ENCODE assay signal across 8 mouse cellular contexts in genomic region chr9:65578801-65579249, GRCm38 (mm10). TPM values are rescaled to one million over a fixed set of nuclear protein-coding genes. Genes with fewer than 3 reads are reported as not detected.
A peak's percentile ranks its signal among the peaks of the same experiment; 100 is the strongest.
DNase-seq lines count a peak whose midpoint lies in the region; ATAC-seq and TF ChIP-seq lines count a peak whose summit lies in the region.

No protein-coding gene starts in this region.

- TF ChIP-seq CTCF in left cerebral cortex, adult 2 months (IDR thresholded peaks at IDR 0.05): no peak
- TF ChIP-seq CTCF in intestine, postnatal 0 days (IDR thresholded peaks at IDR 0.05; ENCODE audit: low read depth): no peak
- no peak for TF ChIP-seq CTCF in lung, embryonic 14.5 days (IDR thresholded peaks at IDR 0.05; ENCODE audit: low read depth)
- TF ChIP-seq CTCF in olfactory bulb, adult 2 months (IDR thresholded peaks at IDR 0.05; ENCODE audit: insufficient read depth, low read depth, low read length): no peak

- no peaks in the 10 kb centered on the region for H3K9me3 ChIP-seq in intestine, postnatal 0 days (ENCODE audit: control insufficient read depth)
- H3K9me3 ChIP-seq in lung, embryonic 14.5 days (ENCODE audit: low read depth, low read length): no peaks in the 10 kb centered on the region

- H3K4me3 ChIP-seq in left cerebral cortex, adult 2 months: peak overlapping the region; percentile 66
- H3K4me3 ChIP-seq in intestine, postnatal 0 days (ENCODE audit: low read depth, low read length): peak overlapping the region; percentile 54
- peak overlapping the region; percentile 70 for H3K4me3 ChIP-seq in lung, embryonic 14.5 days (ENCODE audit: low read depth, low read length)
- H3K4me3 ChIP-seq in olfactory bulb, adult 2 months (ENCODE audit: insufficient read depth, low read depth, low read length): peak overlapping the region; percentile 66; the same call in 1 of the 2 replicates

- 53% methylated on average over 9 of the region's 9 CpGs for WGBS in intestine, postnatal 0 days
- 25% methylated on average over 9 of the region's 9 CpGs for WGBS in lung, embryonic 14.5 days
- WGBS in olfactory bulb, adult 2 months: 64% methylated on average over 9 of the region's 9 CpGs

- no peaks in the 10 kb centered on the region for H3K36me3 ChIP-seq in intestine, postnatal 0 days (ENCODE audit: control insufficient read depth, insufficient read depth)
- no peaks in the 10 kb centered on the region for H3K36me3 ChIP-seq in lung, embryonic 14.5 days (ENCODE audit: insufficient read depth)

- peak overlapping the region; percentile 77 for H3K4me2 ChIP-seq in intestine, postnatal 0 days (replicated peaks; ENCODE audit: low read depth)
- peak overlapping the region; percentile 74 for H3K4me2 ChIP-seq in lung, embryonic 14.5 days

- no peak for DNase-seq in left cerebral cortex, adult 2 months (ENCODE audit: extremely low spot score in 1 of 2, low spot score in 2 of 2)
- DNase-seq in left cerebral cortex, postnatal 14 days (ENCODE audit: low spot score in 2 of 2): no peak
- DNase-seq in heart, adult 11 months: peak; percentile 99
- peak; percentile 64 for DNase-seq in lung, embryonic 14.5 days
- no peak for DNase-seq in ovary, postnatal 36 days (ENCODE audit: low spot score)
- no peak for DNase-seq in left cerebral cortex, adult 9 months (ENCODE audit: low spot score in 2 of 2)

- H3K4me1 ChIP-seq in intestine, postnatal 0 days (replicated peaks; ENCODE audit: control insufficient read depth, insufficient read depth, low read length): peaks cover 15% of the 10 kb centered on the region
- H3K4me1 ChIP-seq in lung, embryonic 14.5 days (ENCODE audit: insufficient read depth): peaks cover 36% of the 10 kb centered on the region
- peaks cover 13% of the 10 kb centered on the region; the same call in 1 of the 2 replicates for H3K4me1 ChIP-seq in olfactory bulb, adult 2 months (ENCODE audit: control insufficient read depth, insufficient read depth, low read length)

- H3K9ac ChIP-seq in intestine, postnatal 0 days (ENCODE audit: low read depth, low read length): 0 out of 2 replicates have a peak overlapping the region, but pooled peaks have one; percentile 55
- peak overlapping the region; percentile 63 for H3K9ac ChIP-seq in lung, embryonic 14.5 days

- TF ChIP-seq POLR2A in olfactory bulb, adult 2 months (IDR thresholded peaks at IDR 0.05; ENCODE audit: insufficient read depth, low read depth, low read length): no peak

- no peaks in the 10 kb centered on the region for H3K27me3 ChIP-seq in intestine, postnatal 0 days (replicated peaks; ENCODE audit: control insufficient read depth, insufficient read depth, low read length)
- no peaks in the 10 kb centered on the region for H3K27me3 ChIP-seq in lung, embryonic 14.5 days (ENCODE audit: insufficient read depth, low read length)

- intact Hi-C loops in left cerebral cortex, adult 2 months (cut with DNase I): no loop called here
- intact Hi-C loops in left cerebral cortex, postnatal 14 days (cut with DNase I): no loop called here

- no peak for ATAC-seq in intestine, postnatal 0 days
- ATAC-seq in lung, embryonic 14.5 days (ENCODE audit: insufficient read depth): no peak

- peak overlapping the region; percentile 47 for H3K27ac ChIP-seq in left cerebral cortex, adult 2 months
- H3K27ac ChIP-seq in intestine, postnatal 0 days (ENCODE audit: low read depth, low read length): 0 out of 2 replicates have a peak overlapping the region, but pooled peaks have one; percentile 78
- H3K27ac ChIP-seq in lung, embryonic 14.5 days (ENCODE audit: low read depth): no peak overlapping the region; the same call in 1 of the 2 replicates
- H3K27ac ChIP-seq in olfactory bulb, adult 2 months (ENCODE audit: insufficient read depth, low read depth, low read length): no peak overlapping the region

RNA-seq across cellular contexts. Expression of gene Plekho2, which starts 1.0 kb away (rescaled TPM):
- total RNA-seq in left cerebral cortex, adult 2 months (2021): 10 to 100 TPM; 13.3 to 15.1 TPM
- total RNA-seq in left cerebral cortex, postnatal 14 days (2021): 1 to 10 TPM; 6.5 to 9.6 TPM
- polyA plus RNA-seq in intestine, postnatal 0 days (2015; fragmentation: Nextera tagmentation; extraction: Ambion mirVana): 6.6 and 6.7 TPM in 2 replicates
- 20.9 and 21.8 TPM in 2 replicates for polyA plus RNA-seq in lung, embryonic 14.5 days (2014; fragmentation: Nextera tagmentation; extraction: Ambion mirVana)
- not detected in 2 replicates for polyA plus RNA-seq in olfactory bulb, adult 2 months (2012; ENCODE audit: insufficient read depth, insufficient read length, low replicate concordance, missing spikeins)

RNA-seq across cellular contexts. Expression of gene Pif1, which starts 8.1 kb away (rescaled TPM):
- under 1 TPM; 0.20 to 0.28 TPM for total RNA-seq in left cerebral cortex, adult 2 months (2021)
- under 1 TPM; 0.42 to 0.82 TPM for total RNA-seq in left cerebral cortex, postnatal 14 days (2021)
- polyA plus RNA-seq in intestine, postnatal 0 days (2015; fragmentation: Nextera tagmentation; extraction: Ambion mirVana): 1.2 and 1.8 TPM in 2 replicates
- 16.1 and 18.4 TPM in 2 replicates for polyA plus RNA-seq in lung, embryonic 14.5 days (2014; fragmentation: Nextera tagmentation; extraction: Ambion mirVana)
- polyA plus RNA-seq in olfactory bulb, adult 2 months (2012; ENCODE audit: insufficient read depth, insufficient read length, low replicate concordance, missing spikeins): not detected in 2 replicates

RNA-seq across cellular contexts. Expression of gene Rbpms2, which starts 50.6 kb away (rescaled TPM):
- 1 to 10 TPM; 2.2 to 3.2 TPM for total RNA-seq in left cerebral cortex, adult 2 months (2021)
- total RNA-seq in left cerebral cortex, postnatal 14 days (2021): 1 to 10 TPM; 1.8 to 2.3 TPM
- polyA plus RNA-seq in intestine, postnatal 0 days (2015; fragmentation: Nextera tagmentation; extraction: Ambion mirVana): 21.4 and 22.1 TPM in 2 replicates
- 20.3 and 25.3 TPM in 2 replicates for polyA plus RNA-seq in lung, embryonic 14.5 days (2014; fragmentation: Nextera tagmentation; extraction: Ambion mirVana)
- not detected in 2 replicates for polyA plus RNA-seq in olfactory bulb, adult 2 months (2012; ENCODE audit: insufficient read depth, insufficient read length, low replicate concordance, missing spikeins)

RNA-seq across cellular contexts. Expression of gene Ankdd1a, which starts 58.8 kb away (rescaled TPM):
- total RNA-seq in left cerebral cortex, adult 2 months (2021): 1 to 10 TPM; 2.7 to 3.5 TPM
- 1 to 10 TPM; 3.1 TPM for total RNA-seq in left cerebral cortex, postnatal 14 days (2021)
- polyA plus RNA-seq in intestine, postnatal 0 days (2015; fragmentation: Nextera tagmentation; extraction: Ambion mirVana): not detected in 2 replicates
- 0.12 TPM in 1 of 2 replicates, not detected in the other for polyA plus RNA-seq in lung, embryonic 14.5 days (2014; fragmentation: Nextera tagmentation; extraction: Ambion mirVana)
- not detected in 2 replicates for polyA plus RNA-seq in olfactory bulb, adult 2 months (2012; ENCODE audit: insufficient read depth, insufficient read length, low replicate concordance, missing spikeins)

Comparison
In these comparisons a context has a peak if more than half of its experiments do, and no peak if none do; other contexts are left out.
1. DNase-seq: peak in heart, adult 11 months (single experiment) and lung, embryonic 14.5 days (single experiment); none in left cerebral cortex, adult 2 months (0 of 2), left cerebral cortex, postnatal 14 days (0 of 2), ovary, postnatal 36 days (single experiment) and left cerebral cortex, adult 9 months (0 of 2).
2. H3K27ac ChIP-seq: peak in left cerebral cortex, adult 2 months (single experiment) and intestine, postnatal 0 days (single experiment); none in lung, embryonic 14.5 days (single experiment) and olfactory bulb, adult 2 months (single experiment).
3. RNA of gene Rbpms2, which starts 50.6 kb away (polyA plus RNA-seq): 21.4 to 22.1 TPM in intestine, postnatal 0 days and 20.3 to 25.3 TPM in lung, embryonic 14.5 days; not detected in olfactory bulb, adult 2 months; every median in the first group is over 10 times any median in the second.
4. Peak in every context shown above with its lines, with median percentiles within 50 percentile points of each other: H3K4me3 ChIP-seq.